Mouse (Mus musculus) embryonic facial prominence, embryonic 10.5 days (tissue): ENCODE measurements around the gene Snrnp35. TPM values are rescaled to one million over a fixed set of nuclear protein-coding genes. Genes with fewer than 3 reads are reported as not detected.
"Not testable (repeated sequence)": the region's sequence is repeated elsewhere in the genome, so short reads cannot be mapped to it uniquely, and the experiment has no call there.

Experiments used
- DNase-seq: peaks from one replicate; pipeline ENCODE4 v3.0.0-alpha.2; 2017; ENCODE audit warnings: low spot score
- H3K27ac ChIP-seq: fragments of 300-500 bp; sonication (generic); replicated peaks from 2 replicates; pipeline ENCODE4 v1.5.1; 2016; ENCODE audit warnings: mild to moderate bottlenecking
- H3K27me3 ChIP-seq: fragments of 300-500 bp; sonication (generic); replicated peaks from 2 replicates; pipeline ENCODE4 v1.6.1; 2016; ENCODE audit warnings: low read depth, mild to moderate bottlenecking; ENCODE audit not compliant: poor library complexity, severe bottlenecking
- H3K36me3 ChIP-seq: fragments of 300-500 bp; sonication (generic); replicated peaks from 2 replicates; pipeline ENCODE4 v1.6.1; 2016; ENCODE audit warnings: mild to moderate bottlenecking, moderate library complexity
- H3K4me1 ChIP-seq: fragments of 300-500 bp; sonication (generic); 2 replicates; pipeline ENCODE4 v1.6.1; 2016
- H3K4me3 ChIP-seq: fragments of 300-500 bp; sonication (generic); 2 replicates; pipeline ENCODE4 v1.5.1; 2016; ENCODE audit warnings: mild to moderate bottlenecking, moderate library complexity
- H3K9me3 ChIP-seq: fragments of 300-500 bp; sonication (generic); 2 replicates; pipeline ENCODE4 v1.6.1; 2016; ENCODE audit warnings: mild to moderate bottlenecking
- WGBS: fragments of 180-500 bp; shearing (Covaris S2); methylation state at CpG from one replicate; pipeline ENCODE4 v1.1.7; 2016; 5-methylcytosine and 5-hydroxymethylcytosine counted together
- polyA plus RNA-seq: library from polyadenylated mRNA; unstranded; fragments of >200 nt; fragmentation: Nextera tagmentation; extraction: Ambion mirVana; gene quantifications from 2 replicates; pipeline ENCODE4 v1.2.1, GENCODE M21; 2016

Snrnp35 gene
- polyA plus RNA-seq, 1 experiment from 2014 or later, result 28.8 TPM

- no peak for DNase-seq
- 80% methylated on average over 15 of the region's 15 CpGs for WGBS
- Histone ChIP-seq H3K9me3 (no peaks in the 10 kb centered on the region), H3K27me3 (no peaks in the 10 kb centered on the region), H3K4me1 (peaks cover 21% of the 10 kb centered on the region), H3K36me3 (peaks cover 96% of the 10 kb centered on the region), H3K4me3 (no peak overlapping the region), H3K27ac (no peak overlapping the region)
Measured at GRCm38 (mm10) chr5:124496614-124497514, 13.9 kb downstream of the Snrnp35 start.

DNA sequence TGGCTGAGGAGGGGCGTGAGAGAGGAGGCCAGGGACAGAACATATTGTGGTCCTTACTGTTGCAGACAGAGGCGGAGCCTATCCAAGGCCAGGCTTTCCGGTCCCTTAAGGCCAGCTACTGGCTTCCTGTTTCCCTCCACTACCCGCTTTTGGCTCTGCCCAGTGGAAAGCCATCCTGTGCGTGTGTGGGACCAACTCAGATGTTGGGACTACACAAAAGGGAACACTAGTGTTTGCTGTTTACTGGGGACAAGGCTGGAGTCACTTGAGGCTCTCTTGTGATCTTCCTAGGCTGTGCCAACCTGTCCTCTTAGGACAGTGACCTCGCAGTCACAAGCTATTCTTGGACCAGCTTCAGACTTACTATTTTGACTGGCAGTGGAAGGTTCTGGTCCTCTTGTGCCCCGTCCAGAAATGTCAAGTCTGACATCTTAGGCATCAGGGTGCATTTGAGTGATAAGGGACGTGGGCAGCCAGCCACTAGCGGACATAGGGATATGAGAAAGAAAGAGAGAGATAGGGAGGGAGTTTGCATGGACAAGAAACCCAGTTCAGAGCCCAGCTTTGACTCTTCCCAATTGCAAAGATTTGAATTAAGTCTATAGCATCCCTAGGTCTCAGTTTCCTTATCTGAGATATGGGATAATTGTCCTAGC is 15.4 kb downstream of the Snrnp35 start:
- H3K4me1 ChIP-seq, result peaks cover 21% of the 10 kb centered on the region
- no peak overlapping the region for H3K4me3 ChIP-seq
- WGBS, result 66% methylated on average over 9 of the region's 9 CpGs
- H3K27me3 ChIP-seq, result no peaks in the 10 kb centered on the region
- DNase-seq, result no peak
- H3K9me3 ChIP-seq, result no peaks in the 10 kb centered on the region
- no peak overlapping the region for H3K27ac ChIP-seq
- H3K36me3 ChIP-seq, result peaks cover 96% of the 10 kb centered on the region

DNA sequence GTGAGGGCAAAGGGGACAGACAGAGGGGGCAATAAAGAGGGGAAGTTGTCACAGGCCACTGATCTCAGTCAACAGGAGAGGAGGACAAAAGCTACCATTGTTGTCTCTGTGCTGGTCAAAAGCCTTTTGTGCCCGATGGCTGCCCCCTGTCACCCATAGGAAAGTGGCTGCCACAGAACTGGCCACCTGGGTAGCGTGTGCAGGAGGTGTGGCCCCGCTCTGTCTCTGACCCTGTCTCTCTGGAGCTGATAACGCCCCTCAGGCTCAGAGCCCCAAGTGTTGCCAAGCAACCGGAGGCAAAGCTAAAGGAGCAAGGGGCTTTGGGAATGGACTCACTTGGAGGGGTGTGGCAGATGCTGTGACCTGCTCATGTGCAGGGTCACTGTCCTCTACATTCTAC is 16.1 kb downstream of the Snrnp35 start:
- H3K4me1 ChIP-seq, result peaks cover 21% of the 10 kb centered on the region
- no peaks in the 10 kb centered on the region for H3K9me3 ChIP-seq
- no peak overlapping the region for H3K4me3 ChIP-seq
- no peaks in the 10 kb centered on the region for H3K27me3 ChIP-seq
- peak; percentile 25 for DNase-seq
- H3K36me3 ChIP-seq, result peaks cover 95% of the 10 kb centered on the region
- no peak overlapping the region for H3K27ac ChIP-seq
- 23% methylated on average over 5 of the region's 5 CpGs for WGBS

DNA sequence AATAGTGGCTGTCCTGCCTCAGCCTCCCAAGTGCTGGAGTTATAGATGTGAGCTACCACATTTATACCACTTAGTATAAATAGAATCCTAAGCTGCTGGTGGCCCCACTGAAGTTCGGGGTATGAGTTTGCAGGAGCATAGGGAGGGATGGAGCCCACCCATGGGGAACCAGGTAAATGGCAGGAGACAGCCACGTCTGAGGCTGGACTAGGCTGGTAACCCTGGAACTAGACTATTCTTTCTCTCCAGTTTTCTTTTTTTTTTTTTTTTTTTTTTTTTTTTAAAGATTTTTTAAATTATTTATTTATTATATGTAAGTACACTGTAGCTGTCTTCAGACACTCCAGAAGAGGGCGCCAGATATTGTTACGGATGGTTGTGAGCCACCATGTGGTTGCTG is 17.1 kb downstream of the Snrnp35 start:
- 88% methylated on average over 4 of the region's 4 CpGs for WGBS
- not testable (repeated sequence) for H3K27ac ChIP-seq, DNase-seq, H3K9me3 ChIP-seq, H3K4me3 ChIP-seq, H3K27me3 ChIP-seq
- Histone ChIP-seq H3K4me1 (peaks cover 21% of the 10 kb centered on the region), H3K36me3 (peaks cover 93% of the 10 kb centered on the region)

GRCm38 (mm10) chr5:124500573-124500972 is 17.6 kb downstream of the Snrnp35 start:
- DNase-seq, result no peak
- 95% methylated on average over 3 of the region's 3 CpGs for WGBS
- Histone ChIP-seq H3K27ac (no peak overlapping the region), H3K4me1 (peaks cover 21% of the 10 kb centered on the region), H3K9me3 (no peaks in the 10 kb centered on the region), H3K4me3 (no peak overlapping the region), H3K36me3 (peaks cover 93% of the 10 kb centered on the region), H3K27me3 (no peaks in the 10 kb centered on the region)

- H3K27me3 ChIP-seq, result no peaks in the 10 kb centered on the region
- peaks cover 18% of the 10 kb centered on the region for H3K4me1 ChIP-seq
- H3K36me3 ChIP-seq, result peaks cover 92% of the 10 kb centered on the region
- H3K27ac ChIP-seq, result no peak overlapping the region
- WGBS, result 94% methylated on average over 10 of the region's 10 CpGs
- DNase-seq, result no peak
- no peaks in the 10 kb centered on the region for H3K9me3 ChIP-seq
- no peak overlapping the region for H3K4me3 ChIP-seq
Measured at GRCm38 (mm10) chr5:124501541-124501940, 18.6 kb downstream of the Snrnp35 start.

DNA sequence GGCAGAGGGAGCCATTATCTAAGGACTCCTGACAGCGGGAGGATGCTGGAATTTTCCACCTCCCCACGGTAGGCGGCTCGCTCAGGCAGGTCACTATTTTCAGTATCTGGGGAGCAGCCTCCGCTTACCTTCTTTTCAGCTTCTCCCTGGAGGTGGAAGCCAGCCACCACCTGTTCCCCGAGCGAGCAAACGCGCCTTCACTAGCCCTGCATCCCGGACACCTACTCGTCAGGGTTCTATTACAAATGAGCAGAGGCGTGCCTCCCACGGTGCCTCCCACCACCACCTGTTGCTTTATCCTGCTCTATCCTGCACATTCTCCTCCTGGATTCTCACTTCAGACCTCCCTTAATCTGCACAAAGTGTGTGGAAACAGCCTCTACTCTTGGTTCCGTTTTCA is 20.8 kb downstream of the Snrnp35 start:
- H3K27me3 ChIP-seq, result no peaks in the 10 kb centered on the region
- WGBS, result 59% methylated on average over 14 of the region's 14 CpGs
- no peak overlapping the region for H3K27ac ChIP-seq
- no peaks in the 10 kb centered on the region for H3K9me3 ChIP-seq
- H3K4me3 ChIP-seq, result no peak overlapping the region
- DNase-seq, result no peak
- peaks cover 24% of the 10 kb centered on the region for H3K4me1 ChIP-seq
- peaks cover 91% of the 10 kb centered on the region for H3K36me3 ChIP-seq

- no peak for DNase-seq
- no peaks in the 10 kb centered on the region for H3K27me3 ChIP-seq
- no peak overlapping the region for H3K4me3 ChIP-seq
- H3K4me1 ChIP-seq, result peaks cover 17% of the 10 kb centered on the region
- H3K9me3 ChIP-seq, result no peaks in the 10 kb centered on the region
- WGBS, result 90% methylated on average over 4 of the region's 4 CpGs
- no peak overlapping the region for H3K27ac ChIP-seq
- peaks cover 95% of the 10 kb centered on the region for H3K36me3 ChIP-seq
Measured at GRCm38 (mm10) chr5:124505235-124505634, 22.3 kb downstream of the Snrnp35 start.

DNA sequence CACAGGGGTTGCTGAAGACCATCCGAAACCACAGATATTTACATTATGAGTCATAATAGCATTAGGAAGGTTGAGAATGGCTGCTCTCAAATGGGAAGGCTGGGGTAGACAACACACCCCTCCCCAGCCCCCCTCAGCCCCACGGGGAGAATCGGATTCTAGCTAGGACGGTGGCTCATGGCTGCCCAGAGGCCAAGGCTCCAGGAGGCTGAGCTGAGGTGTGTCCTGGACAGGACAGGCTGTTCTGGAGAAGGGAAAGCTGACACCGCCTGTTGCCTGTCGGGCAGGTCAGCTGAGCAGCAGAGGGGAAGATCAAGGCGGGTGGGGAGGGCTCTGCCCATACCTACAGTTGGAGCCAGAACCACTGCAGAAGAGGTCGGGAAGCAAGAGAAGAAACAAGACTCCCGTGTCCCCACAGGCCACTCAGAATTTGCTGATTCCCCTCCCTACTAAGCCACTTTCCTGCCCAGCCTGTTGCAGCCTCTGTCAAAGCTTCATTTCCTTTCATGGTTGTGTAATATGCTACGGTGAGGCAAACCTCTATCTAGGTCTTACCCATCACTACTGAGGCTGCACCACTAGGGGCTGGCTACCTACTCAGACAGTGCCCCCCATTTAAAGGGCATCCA is 23.9 kb downstream of the Snrnp35 start:
- WGBS, result 56% methylated on average over 10 of the region's 10 CpGs
- peaks cover 17% of the 10 kb centered on the region for H3K4me1 ChIP-seq
- H3K27ac ChIP-seq, result 0 out of 2 replicates have a peak overlapping the region, but pooled peaks have one; percentile 8
- H3K36me3 ChIP-seq, result peaks cover 95% of the 10 kb centered on the region
- no peak overlapping the region for H3K4me3 ChIP-seq
- no peaks in the 10 kb centered on the region for H3K9me3 ChIP-seq
- DNase-seq, result peak; percentile 34
- H3K27me3 ChIP-seq, result no peaks in the 10 kb centered on the region

- 94% methylated on average over 6 of the region's 6 CpGs for WGBS
- no peak for DNase-seq
- H3K27me3 ChIP-seq, result no peaks in the 10 kb centered on the region
- peaks cover 96% of the 10 kb centered on the region for H3K36me3 ChIP-seq
- H3K9me3 ChIP-seq, result no peaks in the 10 kb centered on the region
- H3K4me3 ChIP-seq, result no peak overlapping the region
- H3K27ac ChIP-seq, result no peak overlapping the region
- peaks cover 17% of the 10 kb centered on the region for H3K4me1 ChIP-seq
Measured at GRCm38 (mm10) chr5:124509200-124509599, 26.3 kb downstream of the Snrnp35 start.

DNA sequence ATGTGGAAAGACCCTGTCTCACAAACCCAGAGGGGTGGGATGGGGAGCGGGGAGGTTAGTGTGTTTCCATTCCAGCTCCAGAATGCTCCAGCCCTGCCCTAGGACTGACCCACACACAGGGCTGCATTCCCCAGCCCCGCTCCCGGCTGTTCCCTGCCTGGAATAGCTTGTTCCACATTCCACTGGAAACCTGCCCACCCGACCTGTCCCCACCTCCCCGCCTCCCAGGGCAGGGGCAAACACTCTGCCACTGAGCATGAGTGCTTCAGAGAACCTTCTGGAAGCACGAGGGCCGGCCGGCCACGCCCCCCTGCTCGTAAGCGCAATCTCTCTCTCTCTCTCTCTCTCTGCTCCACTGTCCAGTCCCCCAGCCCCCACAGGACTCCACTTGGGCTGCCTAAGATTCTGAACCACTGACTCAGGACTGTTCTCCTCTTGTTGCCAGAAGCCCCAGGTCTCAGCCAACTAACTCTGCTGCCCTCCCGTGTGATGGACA is 26.9 kb downstream of the Snrnp35 start:
- Histone ChIP-seq H3K4me3 (no peak overlapping the region), H3K9me3 (no peaks in the 10 kb centered on the region), H3K27ac (no peak overlapping the region), H3K36me3 (peaks cover 96% of the 10 kb centered on the region), H3K27me3 (no peaks in the 10 kb centered on the region), H3K4me1 (peaks cover 17% of the 10 kb centered on the region)
- no peak for DNase-seq
- 83% methylated on average over 12 of the region's 12 CpGs for WGBS

DNA sequence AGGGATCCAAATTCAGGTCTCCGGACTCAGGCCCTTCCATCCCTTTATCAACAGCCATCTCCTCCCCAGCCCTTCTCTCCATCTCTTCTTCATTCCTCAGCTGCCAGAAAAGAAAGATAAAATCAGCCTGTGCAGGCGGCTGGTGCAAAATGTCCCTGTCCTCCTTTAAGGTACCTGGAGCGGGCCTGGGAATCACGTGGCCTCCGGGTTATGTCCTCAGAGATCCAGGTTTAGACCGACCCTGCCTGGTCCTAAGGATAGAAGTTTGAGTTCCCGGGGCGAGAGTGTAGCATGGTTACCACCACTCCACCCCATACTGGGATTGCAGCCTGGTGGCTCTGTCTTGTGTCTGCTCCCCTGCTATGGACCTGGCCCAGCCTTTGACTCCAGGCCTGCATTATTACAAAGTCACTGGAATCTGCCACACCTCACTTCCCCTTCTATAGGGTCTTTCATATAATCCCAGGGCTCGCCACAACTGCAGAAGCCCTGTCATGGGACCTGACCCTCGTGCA is 27.7 kb downstream of the Snrnp35 start:
- Histone ChIP-seq H3K36me3 (peaks cover 96% of the 10 kb centered on the region), H3K4me1 (peaks cover 17% of the 10 kb centered on the region), H3K27me3 (no peaks in the 10 kb centered on the region), H3K4me3 (no peak overlapping the region), H3K27ac (no peak overlapping the region), H3K9me3 (no peaks in the 10 kb centered on the region)
- WGBS, result 91% methylated on average over 10 of the region's 10 CpGs
- DNase-seq, result no peak
